Mouse (Mus musculus) erythroblast, embryonic 14.5 days (primary cell): Measurements from ENCODE around the gene Arid5b.

Source experiments
- GATA1 ChIP-seq: IDR thresholded peaks from 2 replicates; pipeline ENCODE4 v1.6.1; 2012; ENCODE audit warnings: low read length, inconsistent platforms, mixed read lengths
- TAL1 ChIP-seq: IDR thresholded peaks from 3 replicates; pipeline ENCODE4 v1.6.1; 2012; ENCODE audit warnings: low read length, inconsistent platforms, mixed read lengths

GRCm38 (mm10) chr10:68323167-68323566, 44.6 kb upstream of the Arid5b start:
- TF ChIP-seq GATA1 (no peak), TAL1 (no peak)
